8 mouse cellular contexts compared by ENCODE assay signal in genomic region chr5:93024754-93025280, GRCm38 (mm10). TPM values are rescaled to one million over a fixed set of nuclear protein-coding genes. Genes with fewer than 3 reads are reported as not detected.
A peak's percentile ranks its signal among the peaks of the same experiment; 100 is the strongest.
DNase-seq lines count a peak whose midpoint lies in the region; ATAC-seq and TF ChIP-seq lines count a peak whose summit lies in the region.
"Had no signal": no experiment of that assay in that cellular context is flagged by ENCODE, and none has a peak within 500 bp of the region (broad histone marks: within the 10 kb centered on the region; RNA-seq: fewer than 3 reads in every experiment).

No protein-coding gene starts in this region.

- H3K4me2 ChIP-seq in stomach, postnatal 0 days (replicated peaks; ENCODE audit: low read depth), result no peak overlapping the region
- H3K4me2 ChIP-seq in forebrain, embryonic 15.5 days (replicated peaks), result no peak overlapping the region
- H3K4me2 ChIP-seq in forebrain, embryonic 12.5 days, result no peak overlapping the region
- H3K4me2 ChIP-seq: hindbrain, embryonic 15.5 days had no signal

- H3K27ac ChIP-seq in stomach, postnatal 0 days (replicated peaks), result peak overlapping the region; percentile 56; the same call in 1 of the 2 replicates
- no peak overlapping the region for H3K27ac ChIP-seq in forebrain, embryonic 15.5 days (replicated peaks)
- H3K27ac ChIP-seq in forebrain, embryonic 12.5 days, result no peak overlapping the region
- H3K27ac ChIP-seq: hindbrain, embryonic 15.5 days had no signal

- TF ChIP-seq CTCF in stomach, postnatal 0 days (IDR thresholded peaks at IDR 0.05; ENCODE audit: low read depth), result no peak

- H3K27me3 ChIP-seq in stomach, postnatal 0 days (ENCODE audit: control insufficient read depth, insufficient read depth, low read length), result no peaks in the 10 kb centered on the region
- no peaks in the 10 kb centered on the region for H3K27me3 ChIP-seq in forebrain, embryonic 15.5 days
- no peaks in the 10 kb centered on the region for H3K27me3 ChIP-seq in forebrain, embryonic 12.5 days
- H3K27me3 ChIP-seq: hindbrain, embryonic 15.5 days had no signal

- 13% methylated on average over 7 of the region's 7 CpGs for WGBS in stomach, postnatal 0 days
- 31% methylated on average over 7 of the region's 7 CpGs for WGBS in forebrain, embryonic 15.5 days
- WGBS in forebrain, embryonic 12.5 days, result 38% methylated on average over 7 of the region's 7 CpGs

- TF ChIP-seq EP300 in stomach, postnatal 0 days (optimal IDR thresholded peaks at IDR 0.05), result no peak

- peak; percentile 64 for DNase-seq in ovary, postnatal 14 days (ENCODE audit: low spot score)
- no peak for DNase-seq in ovary, postnatal 10 days (ENCODE audit: low spot score)
- peak; percentile 63 for DNase-seq in heart, adult 8-10 months (ENCODE audit: low spot score)
- peak; percentile 86 for DNase-seq in kidney, postnatal 10 days
- peak; percentile 37 for DNase-seq in stomach, postnatal 0 days (ENCODE audit: low spot score)

- peak; percentile 42; the same call in 1 of the 2 replicates for ATAC-seq in stomach, postnatal 0 days (ENCODE audit: low FRiP score, low TSS enrichment)
- no peak for ATAC-seq in forebrain, embryonic 15.5 days (replicated peaks)
- ATAC-seq in forebrain, embryonic 12.5 days (ENCODE audit: low FRiP score), result no peak

- H3K4me3 ChIP-seq in stomach, postnatal 0 days (ENCODE audit: low read depth, low read length), result no peak overlapping the region
- H3K4me3 ChIP-seq in forebrain, embryonic 15.5 days, result no peak overlapping the region
- H3K4me3 ChIP-seq in forebrain, embryonic 12.5 days (replicated peaks), result no peak overlapping the region
- H3K4me3 ChIP-seq: hindbrain, embryonic 15.5 days had no signal

- no peak overlapping the region for H3K9ac ChIP-seq in stomach, postnatal 0 days (ENCODE audit: low read length)
- H3K9ac ChIP-seq in forebrain, embryonic 15.5 days (replicated peaks), result no peak overlapping the region
- H3K9ac ChIP-seq in forebrain, embryonic 12.5 days, result no peak overlapping the region
- H3K9ac ChIP-seq: hindbrain, embryonic 15.5 days had no signal

- H3K9me3 ChIP-seq in stomach, postnatal 0 days (ENCODE audit: control insufficient read depth, low read length), result no peaks in the 10 kb centered on the region
- H3K9me3 ChIP-seq in forebrain, embryonic 15.5 days, result no peaks in the 10 kb centered on the region
- no peaks in the 10 kb centered on the region for H3K9me3 ChIP-seq in forebrain, embryonic 12.5 days
- H3K9me3 ChIP-seq: hindbrain, embryonic 15.5 days had no signal

- H3K4me1 ChIP-seq in stomach, postnatal 0 days (replicated peaks; ENCODE audit: control insufficient read depth, insufficient read depth), result peaks cover 9% of the 10 kb centered on the region
- no peaks in the 10 kb centered on the region; the same call in 1 of the 2 replicates for H3K4me1 ChIP-seq in forebrain, embryonic 15.5 days
- no peaks in the 10 kb centered on the region; the same call in 1 of the 2 replicates for H3K4me1 ChIP-seq in forebrain, embryonic 12.5 days
- H3K4me1 ChIP-seq: hindbrain, embryonic 15.5 days had no signal

- no peaks in the 10 kb centered on the region for H3K36me3 ChIP-seq in stomach, postnatal 0 days (ENCODE audit: control insufficient read depth, insufficient read depth, low read length)
- H3K36me3 ChIP-seq in forebrain, embryonic 15.5 days, result no peaks in the 10 kb centered on the region
- H3K36me3 ChIP-seq in forebrain, embryonic 12.5 days (replicated peaks), result no peaks in the 10 kb centered on the region
- H3K36me3 ChIP-seq: hindbrain, embryonic 15.5 days had no signal

RNA-seq across cellular contexts. Expression of gene Sowahb, which starts 20.0 kb away (rescaled TPM):
- under 1 TPM; 0.05 to 0.22 (median 0.12) TPM for total RNA-seq in heart, adult 8-10 months (2022)
- polyA plus RNA-seq in stomach, postnatal 0 days (2015; fragmentation: Nextera tagmentation; extraction: Ambion mirVana), result 1.7 and 2.1 TPM in 2 replicates
- 0.08 TPM in 1 of 2 replicates, not detected in the other for polyA plus RNA-seq in forebrain, embryonic 15.5 days (2015; fragmentation: Nextera tagmentation; extraction: Ambion mirVana)
- polyA plus RNA-seq in forebrain, embryonic 12.5 days (2016; fragmentation: Nextera tagmentation; extraction: Ambion mirVana), result 0.18 and 0.29 TPM in 2 replicates
- polyA plus RNA-seq: hindbrain, embryonic 15.5 days had no signal
